Mouse (Mus musculus) brain, embryonic 18.5 days (tissue): ENCODE data around the gene Ddit4l.
"Not testable (repeated sequence)": the region's sequence is repeated elsewhere in the genome, so short reads cannot be mapped to it uniquely, and the experiment has no call there.

ENCODE experiments used
- DNase-seq: peaks from one replicate; pipeline ENCODE4 v3.0.0-alpha.2; 2012; ENCODE audit warnings: low read depth, low spot score

Ddit4l gene

DNA sequence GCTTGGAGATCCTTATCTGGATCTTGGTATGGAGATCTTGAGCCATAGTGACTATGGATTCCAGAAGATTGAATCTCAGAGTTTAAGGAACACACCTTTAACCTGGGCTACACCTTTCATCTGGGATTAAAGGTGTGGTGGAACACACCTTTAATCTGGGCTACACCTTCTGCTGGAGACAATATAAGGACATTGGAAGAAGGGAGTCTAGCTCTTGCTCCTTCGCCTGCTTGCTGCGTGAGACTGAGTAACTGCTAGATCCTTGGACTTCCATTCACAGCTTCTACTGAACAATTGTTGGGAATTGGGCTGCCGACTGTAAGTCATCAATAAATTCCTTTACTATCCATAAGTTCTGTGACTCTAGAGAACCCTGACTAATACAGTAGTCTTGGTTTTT lies at the start of gene Ddit4l:
Gene Ddit4l (plus strand): TSS at position 301 of the 400 bp plus-strand sequence.
- not testable (repeated sequence) for DNase-seq

DNA sequence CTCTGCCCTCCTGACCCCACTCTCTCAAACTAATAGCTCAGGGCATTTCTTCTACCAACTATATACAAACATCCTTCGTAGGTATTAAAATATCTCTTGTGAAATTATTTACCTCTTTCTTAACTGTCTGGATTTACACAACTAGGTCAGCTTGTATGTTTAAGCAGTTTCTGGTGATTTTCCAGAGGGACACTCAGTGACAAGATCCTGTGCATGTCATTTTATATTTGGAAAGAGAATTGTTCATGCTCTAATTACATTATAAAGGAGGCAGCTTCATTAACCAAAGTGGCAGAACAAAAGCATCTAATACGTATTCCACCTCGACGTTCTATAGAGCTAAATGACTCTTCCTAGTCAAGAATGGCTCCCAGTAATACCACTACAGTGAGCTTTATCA lies 45.3 kb upstream of the Ddit4l start:
- DNase-seq = no peak

DNA sequence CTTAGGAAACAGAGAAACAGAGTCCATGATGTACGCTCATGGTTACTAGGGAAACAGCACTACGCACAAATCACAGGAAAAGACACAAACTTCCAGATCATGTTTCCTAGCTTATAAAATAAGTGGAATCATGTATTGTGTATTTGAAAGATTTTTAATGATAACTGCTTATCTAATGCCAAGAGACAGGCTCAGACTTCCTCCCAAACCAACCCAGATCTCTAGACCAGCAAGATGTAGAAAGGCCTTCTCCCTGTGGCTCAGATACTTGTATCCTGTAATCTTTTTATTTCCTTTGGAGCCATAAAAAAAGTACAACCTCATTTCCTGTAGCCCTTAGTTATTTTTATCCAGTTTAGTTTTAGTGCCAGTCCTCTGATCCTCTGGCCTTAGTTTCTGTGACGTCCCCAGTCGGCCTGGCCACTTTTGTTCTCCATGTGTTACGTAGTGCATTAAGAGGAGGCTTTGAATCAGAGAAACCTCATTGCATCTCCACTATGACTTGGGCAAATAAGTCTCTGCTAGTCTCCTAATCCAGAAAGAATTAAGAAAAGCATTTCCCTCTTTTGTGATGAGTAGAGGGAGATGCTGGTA lies 34.9 kb upstream of the Ddit4l start:
- no peak for DNase-seq

DNA sequence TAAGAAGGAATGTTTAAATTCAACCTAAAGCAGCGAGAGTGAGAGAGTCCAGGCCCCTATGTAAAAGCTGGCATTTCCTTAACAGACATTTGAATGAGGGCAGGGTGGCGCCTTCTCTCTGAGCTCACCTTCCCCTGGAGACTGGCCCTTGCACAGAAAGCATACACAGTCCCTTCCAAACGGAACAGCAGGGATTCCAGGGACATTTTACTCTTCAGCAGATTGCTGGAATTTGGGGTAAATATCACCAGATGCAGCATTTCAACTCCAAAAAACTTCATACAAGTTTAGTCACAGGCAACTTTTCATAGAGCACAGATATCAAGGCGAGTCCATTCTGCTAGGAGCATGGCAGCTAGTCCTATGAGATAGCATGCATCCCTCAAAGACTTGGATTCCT lies 31.6 kb upstream of the Ddit4l start:
- no peak for DNase-seq

DNA sequence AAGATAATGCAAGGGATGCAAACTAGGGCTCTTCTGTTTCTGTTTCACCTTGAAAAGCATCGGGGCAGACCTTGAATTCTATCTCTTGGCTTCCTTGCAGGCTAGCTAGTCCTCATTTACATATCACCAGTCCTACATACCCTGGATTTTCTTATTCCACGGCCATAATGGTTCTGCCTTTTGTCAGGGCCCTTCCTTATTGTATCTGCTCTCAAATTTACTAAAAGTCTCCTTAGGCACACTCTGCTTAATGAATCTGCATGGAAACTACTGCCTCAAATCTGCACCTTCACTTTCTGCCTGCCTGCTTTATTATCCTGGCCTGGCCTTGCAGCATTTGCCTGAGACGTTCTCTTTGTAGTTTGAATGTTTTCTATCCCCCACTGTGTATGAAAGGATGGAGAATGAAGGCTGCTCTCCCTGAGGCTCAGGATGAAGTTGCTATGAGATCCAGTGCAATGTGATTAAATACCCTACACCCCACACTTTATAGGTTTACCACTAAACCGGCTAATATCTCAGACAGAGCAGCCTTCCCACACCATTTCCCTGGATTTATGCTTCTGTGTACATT lies 27.0 kb upstream of the Ddit4l start:
- no peak for DNase-seq

DNA sequence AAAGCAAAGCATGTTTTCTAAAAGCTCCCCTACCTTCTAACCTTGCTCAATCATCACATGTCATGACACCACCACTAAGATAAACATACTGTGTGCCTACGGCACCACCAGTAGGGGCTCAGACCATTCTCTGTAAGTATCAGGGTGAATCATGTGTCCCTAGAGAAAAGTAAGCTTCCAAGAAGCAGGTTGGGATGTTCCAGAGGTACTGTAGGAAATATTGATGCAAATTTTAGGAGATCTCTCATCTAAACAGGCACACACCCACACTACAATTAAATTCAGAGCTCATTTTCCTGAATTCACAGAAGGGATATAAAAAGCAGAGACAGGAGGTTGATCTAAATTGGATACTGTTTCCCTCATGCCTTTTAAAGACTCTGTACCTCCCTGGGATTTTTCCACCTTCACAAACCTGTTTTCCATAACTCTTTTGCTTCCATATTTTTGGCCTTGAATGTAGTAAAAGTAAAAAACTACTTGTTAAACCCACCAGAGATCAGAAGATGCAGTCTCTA lies 12.4 kb upstream of the Ddit4l start:
- no peak for DNase-seq

DNA sequence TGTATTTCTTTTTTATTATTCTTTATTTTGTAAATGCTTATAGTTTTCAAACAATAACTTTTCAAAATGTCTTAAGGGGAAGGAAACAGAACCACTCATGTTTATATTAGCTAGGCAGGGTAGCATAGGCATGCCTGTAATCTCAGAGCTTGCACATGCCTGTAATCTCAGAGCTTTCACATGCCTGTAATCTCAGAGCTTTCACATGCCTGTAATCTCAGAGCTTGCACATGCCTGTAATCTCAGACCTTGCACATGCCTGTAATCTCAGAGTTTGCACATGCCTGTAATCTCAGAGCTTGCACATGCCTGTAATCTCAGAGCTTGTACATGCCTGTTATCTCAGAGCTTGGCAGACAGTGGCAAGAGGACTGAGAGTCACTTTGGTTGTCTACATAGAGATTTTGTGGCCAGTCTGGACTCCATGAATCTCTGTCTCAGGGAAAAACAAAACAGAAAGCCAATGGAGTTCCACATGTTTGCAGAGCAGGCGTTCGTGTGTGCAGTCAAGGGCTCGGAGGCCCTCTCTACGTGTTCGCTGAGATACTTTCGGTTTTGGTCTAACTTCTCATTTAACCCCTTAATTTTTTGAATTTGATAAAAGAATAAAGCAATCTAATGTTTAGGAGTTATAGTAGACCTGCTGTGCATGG lies 10.8 kb upstream of the Ddit4l start:
- DNase-seq = no peak

DNA sequence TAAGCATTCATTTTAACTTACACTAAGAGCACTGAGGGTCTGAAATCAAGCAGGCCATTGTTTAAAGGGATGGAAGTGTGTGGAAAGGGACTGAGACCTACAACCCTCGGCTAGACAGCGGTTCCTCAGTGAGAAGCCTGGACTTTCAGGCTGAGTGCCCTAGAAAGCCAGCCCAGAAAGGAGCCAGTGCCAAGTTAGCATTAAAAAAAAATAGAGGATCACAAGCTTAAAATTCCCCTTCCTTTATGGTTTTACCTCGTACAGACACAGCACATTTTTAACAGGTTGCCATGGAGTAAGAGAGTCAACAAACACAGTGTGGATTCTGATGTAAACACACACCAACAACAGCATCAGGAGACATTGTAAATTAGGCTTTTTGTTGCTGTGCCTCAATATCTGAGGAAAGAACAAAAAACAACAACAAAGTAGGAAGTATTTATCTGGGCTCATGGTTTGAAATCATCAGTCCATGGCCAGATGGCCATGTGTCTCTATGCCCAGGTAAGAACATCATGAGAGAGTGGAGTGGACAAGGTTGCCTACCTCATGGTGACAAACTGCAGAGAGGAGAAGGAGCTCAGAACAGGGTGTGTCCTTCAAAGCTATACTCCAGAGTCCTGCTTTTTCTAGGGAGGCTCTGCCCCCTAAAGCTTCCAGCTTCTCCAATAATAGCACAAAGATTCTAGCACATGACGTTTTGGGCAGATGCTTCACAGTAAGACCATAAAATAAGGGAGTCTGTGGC lies 10.1 kb upstream of the Ddit4l start:
- DNase-seq = no peak

DNA sequence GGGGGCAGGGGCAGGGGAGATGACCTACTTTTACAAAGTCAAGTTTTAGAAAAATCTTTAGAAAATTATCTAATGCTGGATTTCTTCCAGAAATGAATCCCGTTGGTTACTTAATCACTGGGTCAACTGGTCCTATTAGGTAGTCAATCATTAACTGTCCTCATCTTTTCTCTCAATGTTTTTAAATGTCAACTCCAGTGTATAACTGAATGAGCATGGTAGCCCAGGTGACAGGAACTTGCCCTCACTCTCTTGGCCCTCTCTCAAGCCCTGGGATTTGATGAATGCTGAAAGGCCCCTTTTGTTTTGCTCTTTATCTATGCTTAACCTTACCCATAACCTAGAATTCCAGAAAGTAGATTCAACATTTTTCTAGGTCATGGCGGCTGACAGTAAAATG lies 9.4 kb upstream of the Ddit4l start:
- DNase-seq = no peak

DNA sequence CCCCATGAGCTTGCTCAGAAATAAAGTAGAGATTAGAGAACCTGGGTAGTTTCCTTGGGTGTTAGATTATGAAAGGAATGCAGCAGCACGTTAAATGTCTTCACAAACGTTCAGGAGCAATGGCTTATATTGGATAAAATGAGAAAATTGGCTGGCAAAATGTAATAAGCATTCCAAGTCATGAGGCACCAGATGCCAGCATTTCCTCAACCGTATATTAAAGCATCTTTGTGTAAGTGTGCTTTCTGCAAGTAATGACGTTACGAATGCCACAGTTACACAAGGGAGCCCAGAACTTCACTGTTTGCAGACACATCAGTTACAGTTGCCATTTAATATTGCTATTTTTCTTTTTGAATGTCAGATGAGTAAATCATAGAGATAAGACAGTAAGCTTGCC lies 872 bp upstream of the Ddit4l start:
- peak; percentile 43 for DNase-seq

DNA sequence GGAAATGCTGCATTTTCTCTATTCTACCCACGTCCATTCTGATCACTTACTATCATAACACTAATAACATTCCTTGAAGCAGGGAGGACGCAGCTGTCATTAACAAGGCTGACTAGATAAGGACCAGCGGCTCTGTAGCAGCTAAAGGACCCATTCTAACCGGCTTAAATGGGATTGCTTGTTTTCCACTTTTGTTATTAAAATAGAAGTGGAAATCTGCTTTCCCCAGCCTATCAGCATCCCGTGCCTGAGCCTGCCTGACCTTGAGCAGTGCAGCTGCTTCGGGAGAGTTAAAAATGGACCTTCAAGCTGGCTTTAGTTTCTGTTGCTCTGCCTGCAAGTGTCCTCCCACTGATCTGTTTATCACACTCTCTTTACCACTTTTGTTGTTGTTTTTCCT lies 679 bp downstream of the Ddit4l start:
- DNase-seq = no peak

DNA sequence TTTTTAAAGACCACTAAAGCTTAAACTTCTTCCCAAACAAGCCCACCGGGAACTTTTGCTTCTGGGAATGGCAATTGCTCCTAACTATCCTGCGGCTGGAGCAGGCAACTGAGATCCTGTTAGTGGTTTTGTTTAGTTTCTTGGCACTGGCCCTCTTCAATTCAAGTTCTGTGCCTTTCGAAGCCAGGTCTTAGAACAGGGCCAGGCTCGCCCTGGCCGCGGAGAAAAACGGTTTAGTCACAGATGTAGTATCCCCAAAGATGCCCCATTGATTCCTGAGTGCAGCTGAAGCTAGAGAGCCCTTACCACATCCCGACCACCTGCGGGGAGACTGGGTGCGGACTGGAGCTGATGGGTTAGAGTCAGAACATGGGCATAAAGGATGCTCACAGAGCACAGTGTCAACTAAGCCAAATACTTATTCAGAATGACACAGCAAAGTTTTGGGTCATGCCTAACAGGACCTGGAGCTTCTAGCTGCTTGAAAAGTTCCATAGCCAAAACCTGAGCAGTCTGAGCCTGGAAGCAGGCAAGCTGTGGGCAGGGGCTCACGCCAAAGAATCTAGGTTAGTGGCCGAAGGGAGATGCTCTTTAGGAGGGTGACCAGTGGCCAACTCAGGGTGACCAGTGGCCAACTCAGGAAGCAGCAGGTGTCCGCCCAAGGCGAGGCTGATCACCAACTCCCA lies 1.6 kb downstream of the Ddit4l start:
- no peak for DNase-seq

DNA sequence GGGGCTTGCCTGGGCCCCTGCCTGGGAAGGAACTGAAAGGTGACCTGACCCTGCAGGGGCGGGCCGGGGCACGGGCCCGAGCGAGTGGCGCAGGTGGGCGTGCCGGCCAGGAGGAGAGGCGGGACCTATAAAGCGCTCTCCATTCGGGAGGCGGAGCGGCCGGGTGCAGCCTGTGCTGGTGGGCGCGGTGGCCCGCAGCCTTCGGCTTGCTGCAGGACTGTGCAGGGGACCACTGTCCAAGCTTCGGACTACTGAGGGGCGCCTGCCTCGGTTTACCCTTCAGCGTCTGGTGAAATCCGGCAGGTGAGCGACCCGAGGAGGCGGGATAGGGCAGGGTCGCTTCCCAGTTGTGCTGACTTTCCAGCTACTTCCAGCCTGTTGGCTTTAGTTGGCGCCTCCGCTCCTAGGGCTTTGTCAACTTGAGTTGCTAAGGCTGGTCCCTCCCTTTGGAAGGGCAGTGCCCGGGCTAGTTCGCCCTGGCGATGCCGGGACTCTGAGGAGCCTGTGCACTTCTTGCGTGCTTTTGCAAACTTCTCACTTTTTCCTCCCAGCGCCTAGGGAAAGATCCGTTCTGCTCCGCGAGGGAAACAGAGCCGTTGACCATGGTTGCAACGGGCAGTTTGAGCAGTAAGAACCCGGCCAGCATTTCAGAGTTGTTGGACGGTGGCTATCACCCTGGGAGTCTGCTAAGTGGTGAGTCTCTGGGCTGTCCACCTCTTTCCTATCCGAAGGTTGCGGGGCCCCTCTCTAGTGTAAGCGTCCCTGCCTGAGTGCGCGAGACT lies 2.4 kb downstream of the Ddit4l start:
- DNase-seq = no peak

DNA sequence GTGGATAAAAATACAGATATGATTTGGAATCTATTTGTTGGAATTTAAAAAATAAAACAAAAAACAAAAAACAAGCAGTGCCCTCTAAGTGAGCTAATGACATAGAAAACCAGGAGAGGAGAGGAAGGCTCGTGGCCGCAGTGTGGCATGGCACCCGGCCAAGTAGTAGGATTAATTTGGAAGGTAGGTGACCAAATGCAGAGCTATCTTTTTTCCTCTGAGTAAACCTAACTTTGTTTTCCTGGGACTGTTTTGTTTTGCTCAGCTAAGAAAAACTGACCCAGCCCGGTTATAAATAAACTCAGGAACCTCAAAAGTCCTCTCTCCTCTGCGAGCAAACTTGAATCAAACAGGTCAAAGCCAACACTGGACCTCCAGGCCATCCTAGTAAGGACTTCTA lies 3.6 kb downstream of the Ddit4l start:
- no peak for DNase-seq

DNA sequence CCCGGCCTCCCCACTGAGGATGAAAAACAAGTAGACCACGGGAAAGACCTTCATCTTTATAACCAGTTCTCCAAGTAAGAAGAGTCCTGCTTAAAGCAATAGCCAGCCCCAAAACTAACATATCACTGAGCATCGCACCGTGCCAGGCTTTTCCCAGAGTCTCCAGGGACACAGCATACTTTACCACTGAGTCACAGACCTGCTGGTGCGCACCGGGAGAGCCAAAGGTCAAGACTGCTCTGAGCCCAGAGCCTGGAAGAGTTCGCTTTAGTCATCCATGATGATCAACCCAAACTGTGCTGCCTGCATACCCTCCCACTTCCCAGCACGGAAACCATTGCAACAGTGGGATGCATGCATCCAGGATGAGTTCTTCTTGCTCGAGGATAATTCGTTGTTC lies 12.3 kb downstream of the Ddit4l start:
- no peak for DNase-seq

DNA sequence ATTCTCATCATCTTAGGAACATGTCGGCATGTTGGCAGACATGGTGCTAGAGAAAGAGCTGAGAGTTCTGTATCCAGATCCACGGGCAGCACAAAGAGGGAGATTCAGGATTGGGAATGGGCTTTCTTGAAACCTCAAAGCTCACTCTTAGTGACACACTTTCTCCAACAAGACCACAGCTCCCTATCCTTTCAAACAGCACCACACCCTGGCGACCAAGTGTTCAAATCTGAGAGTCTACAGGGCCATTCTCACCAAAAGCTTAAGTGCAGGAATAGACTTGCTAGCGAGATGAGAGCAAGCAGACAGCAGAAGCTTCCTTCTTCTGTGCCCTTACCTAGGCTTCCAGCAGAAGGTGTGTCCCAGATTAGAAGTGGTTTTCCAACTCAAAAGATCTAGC lies 15.2 kb downstream of the Ddit4l start:
- no peak for DNase-seq

DNA sequence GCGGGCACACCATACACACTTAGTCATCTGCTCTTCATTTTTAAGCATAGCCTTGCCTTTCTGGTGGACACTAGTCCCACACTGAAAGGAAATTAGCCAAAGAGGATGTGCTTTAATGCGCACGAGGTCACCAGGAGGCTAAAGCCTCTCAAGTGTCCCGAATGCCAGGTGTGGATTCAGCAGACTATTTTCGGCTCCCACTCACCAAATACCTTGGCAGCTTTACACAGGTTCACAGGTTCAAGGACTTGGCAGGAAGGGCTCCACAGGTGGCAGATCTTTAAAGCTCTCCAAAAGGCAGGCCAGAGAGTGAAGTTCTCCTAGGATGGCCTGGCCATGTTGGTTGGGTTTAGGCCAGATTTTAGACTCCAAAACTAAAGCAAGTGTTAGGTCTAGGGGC lies 19.8 kb downstream of the Ddit4l start:
- DNase-seq = no peak

DNA sequence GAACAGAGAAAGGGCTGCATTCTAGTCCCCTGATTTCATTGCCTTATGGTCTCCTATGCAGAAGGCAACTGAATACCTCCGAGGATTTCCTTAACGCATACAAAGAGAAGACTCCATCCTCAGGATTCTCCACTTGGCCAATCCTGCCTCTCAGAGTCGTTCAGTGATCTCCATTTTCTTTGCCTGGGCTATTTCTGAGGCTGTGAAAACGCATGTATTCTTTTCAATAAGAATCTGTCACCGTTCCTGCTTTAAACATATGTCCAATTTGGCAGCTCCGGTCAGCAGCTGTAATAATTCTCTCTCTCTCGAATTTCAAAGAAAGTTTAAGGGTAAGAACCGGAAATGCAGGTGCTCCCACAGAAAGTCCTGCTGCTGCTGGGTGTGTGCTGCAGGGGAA lies 20.7 kb downstream of the Ddit4l start:
- DNase-seq = no peak

DNA sequence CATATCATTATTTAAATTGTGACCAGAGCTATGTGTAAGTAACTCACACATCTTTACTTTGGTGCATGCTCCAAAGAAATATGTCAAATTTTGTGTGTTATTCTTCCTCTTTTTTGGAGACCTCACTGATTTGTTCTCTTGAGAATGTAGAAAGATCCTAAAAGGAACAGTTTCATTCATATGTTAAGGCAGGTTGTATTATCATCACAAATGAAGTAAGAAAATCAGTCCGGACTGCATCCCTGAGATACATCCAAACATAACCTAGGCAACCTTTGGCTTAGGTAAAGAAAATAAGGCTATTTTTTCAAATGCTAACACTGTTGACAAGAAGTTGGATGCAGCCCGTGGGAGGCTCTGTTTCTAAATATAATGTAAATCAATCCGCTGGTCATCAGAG lies 21.2 kb downstream of the Ddit4l start:
- DNase-seq = no peak

DNA sequence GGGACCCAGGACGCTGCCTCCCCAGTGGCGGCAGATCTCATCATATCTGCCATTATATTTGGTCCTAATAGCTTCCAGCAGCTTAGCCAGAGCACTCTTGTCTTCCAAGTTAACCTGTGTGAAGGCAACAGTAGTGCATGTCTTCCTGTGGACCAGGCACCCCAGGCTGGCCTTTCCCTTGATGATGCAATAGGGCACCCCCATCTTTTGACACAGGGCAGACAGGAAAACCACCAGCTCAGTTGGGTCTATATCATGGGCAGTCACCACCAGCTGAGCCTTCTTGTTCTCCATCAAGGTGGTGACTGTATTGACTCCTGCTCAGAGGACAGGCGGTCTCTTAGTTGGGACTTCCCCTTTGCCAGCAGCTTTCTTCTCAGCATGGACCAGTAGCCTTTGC lies 22.7 kb downstream of the Ddit4l start:
- DNase-seq = no peak

DNA sequence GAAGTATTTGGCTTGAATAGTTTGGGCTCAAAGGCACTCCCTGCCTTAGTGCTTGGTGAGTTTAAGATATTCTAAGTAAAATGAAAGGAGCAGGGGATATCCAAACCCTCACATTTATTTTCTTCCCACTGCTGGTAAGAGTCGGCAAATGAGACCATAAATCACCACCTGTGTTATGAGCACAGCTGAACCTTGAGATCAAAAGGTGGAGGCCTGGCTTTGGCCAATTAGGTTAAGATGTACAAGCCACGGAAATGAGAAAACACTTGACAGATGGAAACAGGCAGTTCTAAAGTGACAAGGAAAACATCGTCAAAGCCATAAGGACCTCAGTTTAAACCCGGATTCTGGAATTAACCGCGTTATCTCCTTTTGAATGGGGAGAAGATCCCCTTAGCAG lies 23.5 kb downstream of the Ddit4l start:
- DNase-seq = no peak
